Mouse (Mus musculus) kidney, adult 2 months (tissue): ENCODE data around the gene Pafah1b3. TPM values are rescaled to one million over a fixed set of nuclear protein-coding genes. Genes with fewer than 3 reads are reported as not detected.
"Not testable (repeated sequence)": the region's sequence is repeated elsewhere in the genome, so short reads cannot be mapped to it uniquely, and the experiment has no call there.

Source experiments
- DNase-seq: peaks from one replicate; pipeline ENCODE4 v3.0.0; 2021
- H3K27ac ChIP-seq: fragments of 200-500 bp; 2 replicates; pipeline ENCODE4 v1.5.1; 2012; ENCODE audit warnings: low read depth, low read length, control low read depth, inconsistent platforms; ENCODE audit not compliant: insufficient read depth
- H3K27me3 ChIP-seq: fragments of 200-500 bp; replicated peaks from 2 replicates; pipeline ENCODE4 v1.6.1; 2012; ENCODE audit warnings: mild to moderate bottlenecking, moderate library complexity, low read length, inconsistent platforms; ENCODE audit not compliant: control insufficient read depth, insufficient read depth
- H3K36me3 ChIP-seq: fragments of 200-500 bp; 2 replicates; pipeline ENCODE4 v1.6.1; 2012; ENCODE audit warnings: mild to moderate bottlenecking, moderate library complexity, low read length, inconsistent platforms; ENCODE audit not compliant: control insufficient read depth, insufficient read depth
- H3K4me1 ChIP-seq: fragments of 200-500 bp; 2 replicates; pipeline ENCODE4 v1.6.1; 2011; ENCODE audit warnings: low read length; ENCODE audit not compliant: control insufficient read depth, insufficient read depth
- H3K4me3 ChIP-seq: fragments of 200-500 bp; 2 replicates; pipeline ENCODE4 v1.5.1; 2011; ENCODE audit warnings: mild to moderate bottlenecking, low read depth, low read length, control low read depth; ENCODE audit not compliant: insufficient read depth
- CTCF ChIP-seq: fragments of 200-500 bp; conservative IDR thresholded peaks from 2 replicates; pipeline ENCODE4 v1.5.1; 2011; ENCODE audit warnings: low read depth, mild to moderate bottlenecking, control low read depth, low read length, moderate library complexity, mixed read lengths; ENCODE audit not compliant: insufficient read depth, insufficient read length
- POLR2A ChIP-seq: fragments of 200-500 bp; IDR thresholded peaks from one replicate; pipeline ENCODE4 v1.6.1; 2011; ENCODE audit warnings: low read depth, low read length, control low read depth
- WGBS: fragments of 180-500 bp; shearing (Covaris S2); methylation state at CpG from one replicate; pipeline ENCODE4 v1.1.7; 2018; 5-methylcytosine and 5-hydroxymethylcytosine counted together
- polyA plus RNA-seq: library from polyadenylated mRNA; depleted of rRNA; stranded (reverse); fragments of >200 nt; gene quantifications from 2 replicates; pipeline ENCODE4 v1.2.3, GENCODE M21; 2012

The Pafah1b3 gene
- polyA plus RNA-seq, 1 experiment, result 48.9 TPM

DNA sequence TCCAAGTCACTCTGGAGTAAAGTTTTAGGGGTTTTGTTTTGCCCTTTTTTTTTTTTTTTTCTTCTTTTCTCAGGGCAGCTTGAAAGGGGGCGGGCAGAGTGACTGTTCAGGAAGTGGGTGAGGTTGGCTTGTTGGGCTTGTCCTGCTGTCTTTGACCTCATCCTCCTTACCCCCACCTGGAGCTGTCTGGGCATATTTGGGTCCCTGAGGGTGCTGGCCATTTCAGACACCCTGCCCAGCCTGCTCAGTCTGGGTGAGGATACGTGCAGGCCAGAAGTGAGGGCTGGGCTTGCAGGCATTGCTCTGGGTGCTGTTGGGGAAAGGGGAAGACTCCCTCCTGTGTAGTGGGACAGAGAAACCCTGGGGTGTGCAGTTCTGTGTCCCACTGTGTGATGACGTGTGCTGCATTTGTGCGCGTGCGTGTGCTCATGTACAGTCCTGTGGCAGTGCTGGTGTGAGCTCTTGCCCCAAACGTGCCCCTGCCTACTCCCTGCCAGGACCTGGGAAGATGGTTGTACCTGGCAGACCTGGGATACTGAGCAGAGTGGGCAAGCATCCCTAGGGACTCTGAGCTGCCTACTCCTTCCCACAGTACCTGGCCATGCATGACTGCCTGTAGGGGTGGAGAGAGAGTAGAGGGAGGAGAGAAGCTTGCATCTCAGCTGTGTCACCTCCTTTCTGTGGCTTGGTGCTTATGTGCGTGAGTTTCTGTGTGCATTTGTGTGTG, 28.1 kb downstream of the Pafah1b3 start:
- no peak overlapping the region for H3K4me3 ChIP-seq

DNA sequence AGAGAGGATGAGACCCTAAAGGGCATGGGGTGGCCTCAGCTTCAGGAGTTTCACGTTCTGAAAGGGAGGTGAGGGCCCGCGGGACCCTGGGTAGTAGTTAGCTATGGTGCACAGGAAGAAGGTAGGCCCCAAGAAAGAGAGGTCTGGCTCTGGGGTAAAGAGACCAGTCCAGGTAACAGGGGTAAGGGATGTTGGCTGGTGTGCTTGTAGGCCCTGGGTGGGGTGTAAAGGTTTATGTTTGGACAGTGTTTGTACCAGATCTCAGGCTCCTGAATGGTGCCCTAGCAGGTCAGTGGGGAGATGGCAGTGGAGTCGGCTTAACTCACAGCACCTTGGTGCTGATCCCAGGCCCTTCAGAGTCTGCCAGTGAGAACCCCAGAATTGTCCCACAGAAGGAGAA, 28.8 kb downstream of the Pafah1b3 start:
- TF ChIP-seq CTCF, result no peak
- WGBS, result 18% methylated on average over 4 of the region's 4 CpGs
- no peak for DNase-seq
- Histone ChIP-seq H3K27me3 (no peaks in the 10 kb centered on the region), H3K27ac (peak overlapping the region; percentile 21; the same call in 1 of the 2 replicates), H3K4me1 (peaks cover 9% of the 10 kb centered on the region), H3K4me3 (peak overlapping the region; percentile 77), H3K36me3 (no peaks in the 10 kb centered on the region)

More for the DNA sequence above, 28.1 kb downstream of the Pafah1b3 start:
- DNase-seq, result peak; percentile 63
- H3K27ac ChIP-seq, result no peak overlapping the region
- H3K4me1 ChIP-seq, result peaks cover 9% of the 10 kb centered on the region
- TF ChIP-seq POLR2A (no peak), CTCF (no peak)
- H3K36me3 ChIP-seq, result no peaks in the 10 kb centered on the region
- H3K27me3 ChIP-seq, result no peaks in the 10 kb centered on the region
- WGBS, result 39% methylated on average over 8 of the region's 8 CpGs

- Histone ChIP-seq H3K4me3 (peak overlapping the region; percentile 77), H3K4me1 (peaks cover 9% of the 10 kb centered on the region), H3K27me3 (no peaks in the 10 kb centered on the region), H3K27ac (peak overlapping the region; percentile 63), H3K36me3 (no peaks in the 10 kb centered on the region)
- WGBS, result 2% methylated on average over 7 of the region's 7 CpGs
- TF ChIP-seq CTCF (no peak), POLR2A (no peak)
- no peak for DNase-seq
These were observed 29.2 kb downstream of the Pafah1b3 start for GRCm38 (mm10) chr7:25268588-25268987.

GRCm38 (mm10) chr7:25267751-25268463, 29.9 kb downstream of the Pafah1b3 start:
- H3K4me3 ChIP-seq, result peak overlapping the region; percentile 77
- peaks cover 9% of the 10 kb centered on the region for H3K4me1 ChIP-seq
- H3K27me3 ChIP-seq, result no peaks in the 10 kb centered on the region
- peak; percentile 100 for DNase-seq
- TF ChIP-seq POLR2A (no peak), CTCF (no peak)
- H3K36me3 ChIP-seq, result no peaks in the 10 kb centered on the region
- peak overlapping the region; percentile 98 for H3K27ac ChIP-seq
- WGBS, result under 1% methylated on average over 33 of the region's 33 CpGs

- H3K36me3 ChIP-seq, result no peaks in the 10 kb centered on the region
- H3K27me3 ChIP-seq, result no peaks in the 10 kb centered on the region
- TF ChIP-seq CTCF (no peak), POLR2A (no peak)
- 0% methylated on average over 29 of the region's 29 CpGs for WGBS
- H3K27ac ChIP-seq, result peak within 1 kb of the TSS; percentile 98
- peak within 1 kb of the TSS; percentile 77 for H3K4me3 ChIP-seq
- H3K4me1 ChIP-seq, result peaks cover 9% of the 10 kb centered on the region
- DNase-seq, result peak; percentile 100
These were observed 30.5 kb downstream of the Pafah1b3 start, which contains the start of gene Cic for GRCm38 (mm10) chr7:25267301-25267750. TSS of gene Cic (plus strand) at chr7:25267704.

GRCm38 (mm10) chr7:25266180-25266962, 31.4 kb downstream of the Pafah1b3 start:
- WGBS, result 89% methylated on average over 8 of the region's 8 CpGs
- no peak overlapping the region for H3K27ac ChIP-seq
- no peaks in the 10 kb centered on the region for H3K36me3 ChIP-seq
- H3K27me3 ChIP-seq, result no peaks in the 10 kb centered on the region
- peaks cover 9% of the 10 kb centered on the region for H3K4me1 ChIP-seq
- no peak for DNase-seq
- TF ChIP-seq POLR2A (no peak), CTCF (no peak)
- no peak overlapping the region for H3K4me3 ChIP-seq

- DNase-seq, H3K27ac ChIP-seq, H3K4me3 ChIP-seq, H3K4me1 ChIP-seq, H3K36me3 ChIP-seq, H3K27me3 ChIP-seq: not testable (repeated sequence)
- 91% methylated on average over 5 of the region's 5 CpGs for WGBS
These were observed 32.0 kb downstream of the Pafah1b3 start for GRCm38 (mm10) chr7:25265743-25266142.
